Mouse (Mus musculus): Measurements from ENCODE around the gene Scamp3.

The Scamp3 gene

DNA sequence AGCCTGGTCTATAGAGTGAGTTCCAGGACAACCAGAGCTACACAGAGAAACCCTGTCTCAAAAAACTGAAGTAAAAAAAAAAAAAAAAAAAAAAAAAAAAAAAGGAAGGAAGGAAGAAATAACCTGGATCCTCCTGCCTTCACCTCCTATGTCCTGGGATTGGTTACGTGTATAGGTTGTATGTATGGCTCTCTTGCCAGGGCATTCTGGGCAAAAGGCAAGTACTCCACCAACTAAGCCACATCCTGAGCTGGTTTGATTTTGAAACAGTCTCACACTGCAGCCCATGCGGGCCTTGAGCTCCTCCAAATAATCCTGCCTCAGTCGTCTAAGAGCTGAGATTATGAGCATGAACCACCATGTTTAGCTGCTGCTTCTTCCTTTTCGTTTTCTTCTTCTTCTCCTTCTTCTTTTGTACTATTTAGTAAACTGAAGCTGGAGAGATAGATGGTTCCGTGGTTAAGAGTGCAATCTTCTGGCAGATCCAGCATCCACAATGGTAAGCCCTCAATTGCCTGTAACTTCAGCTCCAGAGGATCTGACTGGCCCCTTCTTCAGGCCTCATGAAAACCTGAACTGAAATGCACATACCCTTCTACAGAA, 13.5 kb upstream of the Scamp3 start:
- DNase-seq = no peak

DNA sequence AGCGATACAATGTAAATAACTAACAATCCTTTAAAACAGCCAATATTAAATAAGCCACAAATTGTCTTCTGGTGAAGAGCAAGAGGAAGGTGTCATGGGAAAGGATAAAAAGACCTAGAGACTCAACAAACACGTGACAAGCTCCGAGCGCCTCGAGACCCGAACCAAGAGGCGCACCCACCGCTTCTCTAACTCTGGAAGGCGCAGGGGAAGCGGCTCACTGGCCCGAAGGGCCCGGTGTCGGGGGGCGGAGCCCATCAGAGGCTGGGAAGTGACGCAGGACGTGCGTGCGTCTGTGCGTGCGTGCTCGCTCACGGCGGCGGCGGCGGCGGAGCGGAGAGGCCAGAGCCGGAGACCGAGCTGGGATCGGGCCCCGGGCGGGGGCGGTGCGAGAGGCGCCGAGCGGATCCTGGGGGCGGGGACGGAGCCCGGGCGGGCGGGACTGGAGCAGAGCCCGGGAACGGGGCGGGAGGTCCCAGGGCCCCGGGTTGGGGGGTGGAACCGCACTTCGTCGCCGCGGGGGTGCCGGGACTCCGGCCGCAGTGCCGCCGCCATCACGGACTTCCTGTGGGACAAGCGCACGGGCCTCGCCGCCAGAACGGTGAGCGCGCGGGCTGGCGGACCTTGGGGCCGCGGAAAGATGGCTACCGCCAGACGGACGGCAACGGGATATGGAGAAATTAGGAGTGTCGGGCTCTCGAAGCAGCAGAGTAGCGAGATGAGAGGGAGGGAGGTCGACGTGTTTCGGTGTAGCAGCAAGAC, 12.6 kb upstream of the Scamp3 start, which contains the start of gene Clk2:
TSS of gene Clk2 (plus strand) at position 290 of the 762 bp plus-strand sequence.
- peak; percentile 96 for DNase-seq

- DNase-seq = no peak
Observed at GRCm38 (mm10) chr3:89165268-89165870, 11.9 kb upstream of the Scamp3 start.

- DNase-seq = no peak
Observed at GRCm38 (mm10) chr3:89166945-89167344, 10.3 kb upstream of the Scamp3 start.

DNA sequence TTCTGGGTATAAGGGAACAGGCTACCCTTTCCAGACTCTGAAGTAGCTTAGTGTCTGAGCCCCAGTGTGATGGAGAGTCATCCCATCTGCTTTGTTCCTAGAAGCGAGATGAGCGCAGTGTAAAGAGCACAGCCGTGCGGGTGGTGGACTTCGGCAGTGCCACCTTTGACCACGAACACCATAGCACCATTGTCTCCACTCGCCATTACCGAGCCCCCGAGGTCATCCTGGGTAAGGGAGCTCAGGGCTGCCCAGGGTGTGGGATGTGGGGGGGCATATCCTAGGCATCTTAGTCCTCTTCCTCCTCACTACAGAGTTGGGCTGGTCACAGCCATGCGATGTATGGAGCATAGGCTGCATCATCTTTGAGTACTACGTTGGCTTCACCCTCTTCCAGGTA, 2.4 kb upstream of the Scamp3 start:
- DNase-seq = no peak

DNA sequence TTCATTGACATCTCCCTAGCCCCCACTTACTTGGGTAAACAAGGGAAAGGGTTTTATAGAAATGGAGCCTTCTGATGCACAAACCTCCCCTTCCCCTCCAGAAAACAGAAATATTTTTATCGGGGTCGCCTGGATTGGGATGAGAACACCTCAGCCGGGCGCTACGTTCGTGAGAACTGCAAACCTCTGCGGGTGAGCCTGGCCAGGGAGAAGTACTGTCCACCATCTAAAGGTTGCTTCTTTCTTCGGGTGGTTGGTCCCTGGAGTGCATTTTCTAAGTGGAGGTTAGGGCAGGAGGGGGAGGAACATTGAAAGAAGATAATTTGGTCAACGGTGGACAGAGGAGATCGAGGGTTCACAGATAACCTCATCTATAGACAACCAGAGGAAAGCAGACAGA, 1.7 kb upstream of the Scamp3 start:
- DNase-seq = no peak

GRCm38 (mm10) chr3:89176421-89176820, 852 bp upstream of the Scamp3 start:
- no peak for DNase-seq

DNA sequence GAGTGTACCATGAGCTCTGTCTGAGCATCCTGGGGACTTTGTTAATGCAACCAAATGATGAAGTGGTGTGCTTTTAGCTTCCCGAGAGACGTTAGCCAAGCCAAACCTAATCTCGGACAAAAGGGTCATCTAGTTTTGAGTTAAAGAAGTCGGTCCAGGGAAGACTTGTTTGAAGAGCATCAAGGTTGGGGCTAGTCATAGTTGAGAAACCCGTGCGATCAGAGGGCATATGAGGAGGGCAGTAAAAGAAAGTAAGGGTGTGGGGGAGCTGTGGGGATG, 773 bp downstream of the Scamp3 start:
- DNase-seq = no peak

DNA sequence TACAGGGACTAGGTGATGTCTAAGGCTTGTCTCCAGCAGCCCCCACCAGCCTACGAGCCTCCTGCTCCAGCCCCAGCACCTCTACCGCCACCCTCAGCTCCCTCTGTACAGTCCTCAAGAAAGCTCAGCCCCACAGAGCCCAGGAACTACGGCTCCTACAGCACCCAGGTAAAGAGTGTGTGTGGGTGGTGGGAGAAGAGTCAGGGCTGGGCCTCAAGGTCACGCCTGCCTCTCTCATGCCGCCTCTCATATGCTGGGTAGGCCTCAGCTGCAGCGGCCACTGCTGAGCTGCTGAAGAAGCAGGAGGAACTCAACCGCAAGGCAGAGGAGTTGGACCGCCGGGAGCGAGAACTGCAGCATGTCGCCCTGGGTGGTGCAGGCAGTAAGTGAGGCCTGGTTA, 1.8 kb downstream of the Scamp3 start:
- no peak for DNase-seq

DNA sequence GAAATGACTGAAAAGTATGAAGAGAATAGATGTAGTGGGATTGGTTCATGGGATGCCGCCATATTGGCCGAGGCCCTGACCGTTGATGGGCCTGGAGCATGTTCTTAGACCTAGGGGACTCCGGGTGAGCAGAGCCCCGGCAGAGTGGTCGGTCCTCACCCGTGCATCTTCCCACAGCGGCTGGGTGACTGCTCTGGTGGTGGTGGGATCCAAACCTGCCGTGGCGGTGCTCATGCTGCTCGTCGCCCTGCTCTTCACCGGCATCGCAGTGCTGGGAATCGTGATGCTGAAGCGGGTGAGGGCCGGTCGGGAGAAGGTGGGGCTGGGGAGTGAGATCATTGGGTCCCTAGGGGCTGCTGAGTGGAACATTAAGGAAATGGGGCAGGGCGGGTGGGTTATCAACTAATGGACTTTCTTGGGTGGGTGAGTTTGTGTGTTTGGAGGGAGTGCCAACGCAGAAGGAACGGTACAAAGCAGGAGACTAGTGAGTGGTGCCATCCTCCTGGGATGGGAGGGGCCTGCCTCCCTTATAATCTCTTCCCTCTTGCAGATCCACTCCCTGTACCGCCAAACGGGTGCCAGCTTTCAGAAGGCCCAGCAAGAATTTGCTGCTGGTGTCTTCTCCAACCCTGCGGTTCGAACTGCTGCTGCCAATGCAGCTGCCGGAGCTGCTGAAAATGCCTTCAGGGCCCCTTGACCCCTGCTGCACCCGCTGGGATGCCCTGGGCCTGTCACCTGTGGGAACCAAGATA, 4.7 kb downstream of the Scamp3 start:
- no peak for DNase-seq

DNA sequence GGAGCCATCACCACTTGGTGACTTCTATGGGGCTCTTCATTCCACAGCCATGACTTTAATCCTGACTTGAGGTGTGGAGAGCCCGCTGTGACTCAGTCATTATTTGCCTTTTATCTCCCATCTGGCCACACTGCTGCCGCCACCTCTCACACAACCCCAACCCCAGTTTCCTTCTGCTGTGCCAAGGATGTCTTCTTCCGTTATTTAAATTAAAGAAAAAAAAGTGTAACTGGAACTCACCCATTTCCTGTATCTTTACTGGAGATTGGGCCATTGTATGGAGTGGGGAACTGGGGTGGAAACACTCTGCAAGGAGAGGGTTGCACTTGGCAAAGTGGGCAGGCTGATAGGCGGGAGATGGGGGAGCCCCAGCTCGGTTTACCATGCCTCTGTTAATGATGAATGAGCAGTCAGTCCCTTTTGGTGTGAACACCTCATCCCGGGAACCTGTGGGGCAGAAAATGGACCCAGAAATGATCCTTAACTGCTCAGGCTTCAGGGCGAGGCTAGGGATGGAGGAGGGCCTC, 5.3 kb downstream of the Scamp3 start:
- DNase-seq = no peak

DNA sequence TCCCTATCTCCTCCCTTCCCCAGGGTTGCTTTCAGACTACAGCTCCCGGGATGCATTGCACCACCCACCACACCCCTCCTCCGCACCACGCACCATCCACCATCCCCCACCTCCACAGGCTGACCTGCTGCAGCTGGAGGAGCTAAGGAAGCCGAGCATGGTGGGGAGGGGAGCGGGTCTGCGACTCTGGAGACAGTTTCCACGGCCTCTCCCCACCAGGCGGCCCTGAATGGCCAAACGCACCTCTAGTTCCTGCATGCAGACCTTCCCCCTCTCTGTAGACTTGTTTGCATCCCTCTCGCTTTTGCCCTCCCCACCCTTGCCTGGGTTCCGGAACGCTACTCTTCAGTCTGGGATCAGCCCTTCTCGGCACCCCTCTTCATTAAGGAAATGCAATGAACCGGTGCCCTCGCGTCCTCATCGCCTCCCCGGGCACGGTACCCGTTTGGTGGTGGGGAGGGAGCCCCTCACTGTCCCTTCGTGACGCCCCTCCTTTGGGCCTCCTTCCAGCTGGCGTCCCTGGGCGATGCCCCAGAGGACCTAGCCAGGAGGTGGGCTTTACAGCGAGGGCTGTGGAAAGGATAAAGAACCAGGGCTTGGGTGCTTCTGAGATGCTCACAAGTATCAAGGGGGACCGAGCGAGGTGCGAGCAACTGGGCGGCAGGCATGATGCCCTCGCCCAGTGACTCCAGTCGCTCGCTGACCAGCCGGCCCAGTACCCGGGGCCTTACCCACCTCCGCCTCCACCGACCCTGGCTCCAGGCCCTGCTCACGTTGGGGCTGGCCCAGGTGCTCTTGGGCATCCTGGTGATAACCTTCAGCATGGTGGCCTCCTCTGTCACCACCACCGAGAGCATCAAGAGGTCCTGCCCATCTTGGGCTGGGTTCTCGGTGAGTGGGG, 6.0 kb downstream of the Scamp3 start, which contains the start of gene Fam189b:
TSS of gene Fam189b (plus strand) at position 86 of the 901 bp plus-strand sequence.
- DNase-seq = peak; percentile 95

- DNase-seq = no peak
Observed at GRCm38 (mm10) chr3:89183959-89184315, 6.7 kb downstream of the Scamp3 start.

DNA sequence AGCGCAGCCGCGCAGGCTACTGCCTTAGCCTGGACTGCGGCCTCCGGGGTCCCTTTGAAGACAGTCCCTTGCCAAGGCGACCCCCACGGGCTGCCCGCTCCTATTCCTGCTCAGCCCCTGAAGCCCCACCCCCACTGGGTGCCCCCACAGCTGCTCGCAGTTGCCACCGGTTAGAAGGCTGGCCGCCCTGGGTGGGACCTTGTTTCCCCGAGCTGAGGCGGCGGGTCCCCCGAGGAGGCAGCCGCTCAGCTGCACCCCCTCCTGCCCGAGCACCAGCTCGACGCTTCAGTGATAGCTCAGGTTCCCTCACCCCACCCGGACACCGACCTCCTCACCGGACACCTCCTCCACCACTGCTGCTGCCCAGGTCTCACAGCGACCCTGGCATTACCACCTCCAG, 9.9 kb downstream of the Scamp3 start:
- DNase-seq = no peak

- no peak for DNase-seq
Observed at GRCm38 (mm10) chr3:89187690-89188477, 10.6 kb downstream of the Scamp3 start.

DNA sequence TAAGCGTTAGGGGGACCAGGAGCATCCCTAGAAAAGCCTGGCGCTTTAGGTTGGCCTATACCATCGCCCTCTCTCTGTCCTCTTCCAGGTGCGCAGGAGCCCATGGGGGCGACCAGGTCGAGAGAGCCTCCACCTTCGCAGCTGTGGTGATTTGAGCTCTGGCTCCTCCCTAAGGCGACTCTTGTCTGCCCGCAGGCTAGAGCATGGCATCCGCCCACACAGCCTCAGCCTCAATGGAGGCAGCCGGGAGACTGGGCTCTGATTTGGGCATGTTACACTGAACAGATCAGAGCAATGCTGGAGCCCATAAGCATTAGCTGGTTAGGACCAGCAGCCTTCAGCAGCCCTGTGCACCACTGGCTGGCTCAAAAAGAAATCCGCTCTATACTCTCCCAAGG, 11.2 kb downstream of the Scamp3 start:
- no peak for DNase-seq

DNA sequence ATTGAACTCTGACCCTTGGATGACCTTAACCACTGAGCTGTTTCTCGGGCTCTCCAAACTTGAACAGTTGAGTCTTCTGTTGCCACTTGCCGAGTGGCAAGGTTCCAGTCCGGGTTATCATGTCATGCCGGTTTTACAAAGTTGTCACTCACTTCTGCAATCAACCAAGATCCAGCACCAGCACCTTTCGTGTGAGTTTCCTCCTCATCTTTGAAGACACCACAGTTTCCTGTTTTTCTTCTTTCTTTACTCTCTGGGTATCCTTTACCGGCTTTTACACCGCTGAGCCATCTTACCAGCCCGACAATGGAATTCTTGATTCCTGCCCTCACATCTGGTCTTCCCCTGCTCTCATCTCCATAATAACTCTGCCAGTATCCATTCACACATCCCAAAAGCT, 13.2 kb downstream of the Scamp3 start:
- no peak for DNase-seq

- DNase-seq = no peak
Observed at GRCm38 (mm10) chr3:89193351-89193750, 16.1 kb downstream of the Scamp3 start.

- no peak for DNase-seq
Observed at GRCm38 (mm10) chr3:89193853-89194252, 16.6 kb downstream of the Scamp3 start.

DNA sequence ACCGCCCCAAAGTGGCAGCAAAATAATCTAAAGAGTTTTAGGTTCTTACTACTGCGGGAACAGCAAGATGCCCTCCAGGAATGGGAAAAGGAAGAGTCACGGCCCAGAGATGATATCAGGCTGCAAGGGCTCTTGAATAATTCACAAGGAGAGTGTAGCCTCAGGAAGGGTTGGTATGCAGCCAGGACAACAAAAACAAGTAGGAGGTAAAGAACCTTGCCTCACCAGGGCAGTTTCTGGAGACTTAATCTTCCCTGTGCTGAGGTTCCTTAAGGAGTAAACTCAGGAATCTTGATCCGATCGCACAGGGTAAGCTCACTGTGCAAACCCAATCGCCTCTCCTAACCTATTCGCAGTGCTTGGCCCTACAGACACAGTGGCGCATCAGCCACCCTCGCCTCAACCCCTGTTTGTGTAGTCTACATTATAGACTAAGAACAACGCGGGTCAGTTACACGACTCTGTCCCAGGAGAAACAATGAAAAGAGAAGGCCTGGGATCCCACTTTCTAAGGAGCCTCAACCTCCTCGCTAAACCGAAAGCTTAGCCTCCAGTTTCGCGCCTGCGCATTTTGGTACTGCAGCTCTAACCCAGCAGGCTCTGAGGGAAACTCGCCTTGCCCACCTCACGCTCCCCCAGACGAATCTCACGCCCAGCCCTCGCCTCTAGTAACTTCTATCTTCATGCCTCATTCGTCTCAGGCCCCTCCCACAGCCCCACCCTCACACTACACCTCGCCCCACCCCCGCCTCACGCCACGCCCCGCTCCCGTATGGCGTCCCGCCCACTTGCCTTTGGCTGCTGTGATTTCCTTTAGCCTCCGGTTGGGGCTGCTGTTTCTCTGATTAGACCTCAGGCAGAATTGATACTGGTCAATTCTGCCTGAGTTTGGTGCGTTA, 19.0 kb downstream of the Scamp3 start:
- peak; percentile 91 for DNase-seq
